Mouse (Mus musculus): ENCODE data around the gene Kcnab1. TPM values are rescaled to one million over a fixed set of nuclear protein-coding genes. Genes with fewer than 3 reads are reported as not detected.

Gene Kcnab1
- polyA plus RNA-seq, 1 experiment from 2014 or later, result 4.5 TPM

DNA sequence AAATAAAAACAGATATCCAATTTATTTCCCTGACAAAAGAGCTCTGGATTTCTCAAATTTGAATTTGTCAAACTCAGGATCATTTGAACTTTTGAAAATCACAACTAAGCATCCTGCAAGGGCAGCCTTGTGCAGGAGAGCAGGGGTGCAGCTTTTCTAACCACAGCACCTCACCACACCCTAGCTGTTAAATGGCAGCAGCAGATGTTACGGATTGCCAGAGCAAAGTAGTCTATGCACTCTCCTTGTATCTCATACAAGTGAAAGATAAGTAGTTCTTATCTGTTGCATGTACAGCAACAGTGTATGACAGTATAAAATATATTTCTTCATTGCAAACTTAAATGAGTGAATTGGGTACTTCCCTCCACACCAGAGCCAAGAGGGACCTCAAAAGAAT lies 20.4 kb downstream of the Kcnab1 start:
- no peak overlapping the region for H3K9ac ChIP-seq (ENCODE audit: low read depth, low read length)
- DNase-seq (ENCODE audit: low spot score) (no peak), ATAC-seq (replicated peaks; ENCODE audit: low FRiP score) (no peak)
- WGBS, result 72% methylated on average over 1 of the region's 1 CpGs
- no peaks in the 10 kb centered on the region for H3K4me1 ChIP-seq (replicated peaks; ENCODE audit: control insufficient read depth, insufficient read depth, low read length)
- H3K36me3 ChIP-seq (ENCODE audit: control insufficient read depth, insufficient read depth, low read length), result no peaks in the 10 kb centered on the region
- no peak overlapping the region for H3K4me3 ChIP-seq (ENCODE audit: low read depth, low read length)
- H3K9me3 ChIP-seq (ENCODE audit: control insufficient read depth, low read length), result no peaks in the 10 kb centered on the region
- H3K27ac ChIP-seq (ENCODE audit: low read depth, low read length), result no peak overlapping the region
- no peaks in the 10 kb centered on the region for H3K27me3 ChIP-seq (replicated peaks; ENCODE audit: control insufficient read depth, insufficient read depth, low read length)
- no peak overlapping the region for H3K4me2 ChIP-seq

DNA sequence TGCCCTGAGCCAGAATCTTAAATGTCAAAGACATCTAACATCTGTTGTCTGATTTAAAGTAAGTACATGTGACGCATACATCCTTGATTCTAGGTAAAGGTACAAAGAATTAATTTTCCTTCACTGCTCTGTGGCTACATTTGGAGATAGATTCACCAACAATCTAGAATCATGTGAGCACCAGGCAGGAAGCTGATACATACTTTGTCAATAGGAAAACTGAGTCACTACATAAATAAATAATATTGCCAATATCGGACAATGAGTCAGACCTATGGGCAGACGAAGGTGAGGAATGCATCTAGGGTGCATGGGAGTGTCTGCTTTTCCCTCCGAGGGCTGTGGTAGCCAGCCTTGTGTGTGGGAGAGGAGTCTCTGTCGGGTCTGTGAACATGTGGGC lies 25.7 kb downstream of the Kcnab1 start:
- no peak for ATAC-seq (replicated peaks; ENCODE audit: low FRiP score)
- no peak overlapping the region for H3K4me2 ChIP-seq
- no peak overlapping the region for H3K4me3 ChIP-seq (ENCODE audit: low read depth, low read length)
- H3K36me3 ChIP-seq (ENCODE audit: control insufficient read depth, insufficient read depth, low read length), result no peaks in the 10 kb centered on the region
- H3K9ac ChIP-seq (ENCODE audit: low read depth, low read length), result no peak overlapping the region
- WGBS, result 65% methylated on average over 5 of the region's 5 CpGs
- no peak overlapping the region for H3K27ac ChIP-seq (ENCODE audit: low read depth, low read length)
- no peak for DNase-seq (ENCODE audit: low spot score)
- H3K9me3 ChIP-seq (ENCODE audit: control insufficient read depth, low read length), result no peaks in the 10 kb centered on the region
- no peaks in the 10 kb centered on the region for H3K27me3 ChIP-seq (replicated peaks; ENCODE audit: control insufficient read depth, insufficient read depth, low read length)
- no peaks in the 10 kb centered on the region for H3K4me1 ChIP-seq (replicated peaks; ENCODE audit: control insufficient read depth, insufficient read depth, low read length)

DNA sequence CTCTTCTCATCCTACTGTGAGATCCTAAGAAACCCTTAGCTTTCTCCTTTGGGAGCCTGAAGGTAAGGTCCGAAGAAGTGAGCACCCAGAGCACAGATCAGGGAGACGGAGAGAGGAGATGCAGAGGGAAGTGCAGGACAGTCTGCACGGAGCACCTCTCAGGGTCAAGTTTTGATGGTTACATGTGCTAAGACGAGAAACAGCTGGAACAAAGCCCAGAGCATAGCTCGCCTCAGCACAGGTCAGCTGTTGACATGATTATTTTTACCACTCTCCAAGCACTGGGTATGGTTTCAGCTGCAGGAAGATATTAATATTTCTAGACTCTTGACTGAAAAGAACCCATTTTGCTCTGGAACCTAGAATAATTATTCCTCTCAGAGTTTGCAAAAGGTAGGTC lies 27.7 kb downstream of the Kcnab1 start:
- Histone ChIP-seq H3K4me1 (replicated peaks; ENCODE audit: control insufficient read depth, insufficient read depth, low read length) (no peaks in the 10 kb centered on the region), H3K27ac (ENCODE audit: low read depth, low read length) (no peak overlapping the region), H3K27me3 (replicated peaks; ENCODE audit: control insufficient read depth, insufficient read depth, low read length) (no peaks in the 10 kb centered on the region), H3K4me3 (ENCODE audit: low read depth, low read length) (no peak overlapping the region), H3K4me2 (no peak overlapping the region), H3K9me3 (ENCODE audit: control insufficient read depth, low read length) (no peaks in the 10 kb centered on the region), H3K9ac (ENCODE audit: low read depth, low read length) (no peak overlapping the region), H3K36me3 (ENCODE audit: control insufficient read depth, insufficient read depth, low read length) (no peaks in the 10 kb centered on the region)
- DNase-seq (ENCODE audit: low spot score), result no peak
- whole genome bisulfite sequencing, result 74% methylated on average over 5 of the region's 5 CpGs
- no peak for ATAC-seq (replicated peaks; ENCODE audit: low FRiP score)

DNA sequence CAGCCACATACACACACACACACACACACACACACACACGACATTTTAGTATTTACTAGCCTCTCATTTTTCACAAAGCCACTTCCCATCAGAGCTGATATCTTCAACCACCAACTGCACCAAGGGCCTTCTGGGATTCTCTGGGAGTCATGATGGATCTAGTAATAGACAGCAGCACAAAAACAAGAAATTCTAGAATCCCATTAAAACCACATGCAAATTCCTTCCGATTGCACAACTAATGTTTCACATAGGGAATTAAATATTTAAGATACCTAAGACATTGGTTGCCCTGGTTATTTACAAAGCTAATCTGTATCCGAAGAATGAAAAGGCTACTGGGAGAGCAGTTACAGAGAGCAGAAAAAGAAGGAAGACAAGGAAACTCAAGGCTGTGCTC lies 29.6 kb downstream of the Kcnab1 start:
- Histone ChIP-seq H3K27me3 (replicated peaks; ENCODE audit: control insufficient read depth, insufficient read depth, low read length) (no peaks in the 10 kb centered on the region), H3K9me3 (ENCODE audit: control insufficient read depth, low read length) (no peaks in the 10 kb centered on the region), H3K4me2 (no peak overlapping the region), H3K4me1 (replicated peaks; ENCODE audit: control insufficient read depth, insufficient read depth, low read length) (no peaks in the 10 kb centered on the region), H3K9ac (ENCODE audit: low read depth, low read length) (no peak overlapping the region), H3K4me3 (ENCODE audit: low read depth, low read length) (no peak overlapping the region), H3K36me3 (ENCODE audit: control insufficient read depth, insufficient read depth, low read length) (no peaks in the 10 kb centered on the region), H3K27ac (ENCODE audit: low read depth, low read length) (no peak overlapping the region)
- ATAC-seq (replicated peaks; ENCODE audit: low FRiP score) (no peak), DNase-seq (ENCODE audit: low spot score) (no peak)
- WGBS, result 78% methylated on average over 3 of the region's 3 CpGs

DNA sequence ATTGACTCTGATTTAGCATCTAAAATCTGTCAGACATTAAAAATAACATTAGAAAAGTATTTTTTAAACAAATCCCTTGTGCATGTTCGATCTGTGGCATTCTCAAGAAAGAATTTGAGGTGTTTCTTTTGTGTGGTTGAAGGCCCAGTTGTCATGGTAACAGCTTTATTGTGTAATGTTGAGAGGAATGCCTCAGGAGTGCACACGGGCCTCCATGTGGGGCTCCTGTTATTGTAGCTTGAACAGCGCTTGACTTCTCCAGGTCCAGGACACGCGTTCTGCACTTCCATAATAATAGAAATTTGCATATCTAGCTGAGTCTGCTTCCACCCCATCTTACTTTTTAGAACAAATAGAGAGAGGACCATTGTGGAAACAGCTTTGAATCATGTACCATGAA lies 36.0 kb downstream of the Kcnab1 start:
- no peak for ATAC-seq (replicated peaks; ENCODE audit: low FRiP score)
- H3K27me3 ChIP-seq (replicated peaks; ENCODE audit: control insufficient read depth, insufficient read depth, low read length), result no peaks in the 10 kb centered on the region
- no peaks in the 10 kb centered on the region for H3K36me3 ChIP-seq (ENCODE audit: control insufficient read depth, insufficient read depth, low read length)
- H3K9me3 ChIP-seq (ENCODE audit: control insufficient read depth, low read length), result no peaks in the 10 kb centered on the region
- H3K4me2 ChIP-seq, result no peak overlapping the region
- no peaks in the 10 kb centered on the region for H3K4me1 ChIP-seq (replicated peaks; ENCODE audit: control insufficient read depth, insufficient read depth, low read length)
- H3K27ac ChIP-seq (ENCODE audit: low read depth, low read length), result no peak overlapping the region
- no peak overlapping the region for H3K9ac ChIP-seq (ENCODE audit: low read depth, low read length)
- H3K4me3 ChIP-seq (ENCODE audit: low read depth, low read length), result no peak overlapping the region
- WGBS, result 87% methylated on average over 5 of the region's 5 CpGs
- no peak for DNase-seq (ENCODE audit: low spot score)

DNA sequence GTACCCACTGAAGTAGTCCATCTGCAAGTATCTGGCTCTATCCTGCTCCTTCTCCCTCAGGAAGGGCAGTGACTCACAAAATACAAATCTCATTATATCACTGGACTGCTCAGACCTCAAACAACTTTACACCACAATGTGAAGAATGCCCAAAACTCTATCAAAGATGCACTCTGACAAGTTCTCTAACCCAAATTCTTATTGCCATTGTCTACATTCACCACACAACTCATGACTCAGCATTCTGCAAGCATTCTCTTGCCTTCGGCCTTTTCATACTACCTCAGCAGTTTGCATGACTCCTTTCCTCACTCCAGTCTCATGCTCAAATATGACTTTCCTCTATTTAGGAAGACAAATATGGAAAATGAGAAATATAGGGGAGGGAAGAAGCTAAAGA lies 42.6 kb downstream of the Kcnab1 start:
- Histone ChIP-seq H3K9me3 (ENCODE audit: control insufficient read depth, low read length) (no peaks in the 10 kb centered on the region), H3K27me3 (replicated peaks; ENCODE audit: control insufficient read depth, insufficient read depth, low read length) (no peaks in the 10 kb centered on the region), H3K4me1 (replicated peaks; ENCODE audit: control insufficient read depth, insufficient read depth, low read length) (no peaks in the 10 kb centered on the region), H3K4me3 (ENCODE audit: low read depth, low read length) (no peak overlapping the region), H3K9ac (ENCODE audit: low read depth, low read length) (no peak overlapping the region), H3K36me3 (ENCODE audit: control insufficient read depth, insufficient read depth, low read length) (no peaks in the 10 kb centered on the region), H3K4me2 (no peak overlapping the region), H3K27ac (ENCODE audit: low read depth, low read length) (no peak overlapping the region)
- ATAC-seq (replicated peaks; ENCODE audit: low FRiP score), result no peak
- WGBS, result 71% methylated on average over 1 of the region's 1 CpGs
- DNase-seq (ENCODE audit: low spot score), result no peak

DNA sequence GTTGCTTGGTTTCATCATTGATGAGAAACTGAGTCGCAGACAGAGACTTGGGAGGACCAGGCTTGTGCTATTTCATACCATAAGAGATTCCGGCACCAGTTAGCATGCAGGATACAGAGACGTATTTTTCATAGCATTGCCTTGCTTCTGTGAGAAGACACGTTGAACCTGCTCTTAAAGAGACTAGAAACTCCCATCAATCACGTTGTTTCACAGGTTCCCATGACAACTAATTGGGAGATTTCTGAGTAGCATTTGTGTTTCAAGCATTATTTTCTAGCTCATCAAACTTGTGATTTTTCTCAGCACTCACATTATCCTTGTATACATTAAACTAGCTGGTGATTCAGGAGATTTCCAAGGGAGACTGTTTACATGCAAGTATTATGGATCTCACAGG lies 63.8 kb downstream of the Kcnab1 start:
- 76% methylated on average over 5 of the region's 5 CpGs for WGBS
- DNase-seq (ENCODE audit: low spot score) (no peak), ATAC-seq (replicated peaks; ENCODE audit: low FRiP score) (no peak)
- Histone ChIP-seq H3K27me3 (replicated peaks; ENCODE audit: control insufficient read depth, insufficient read depth, low read length) (no peaks in the 10 kb centered on the region), H3K4me2 (no peak overlapping the region), H3K9me3 (ENCODE audit: control insufficient read depth, low read length) (no peaks in the 10 kb centered on the region), H3K9ac (ENCODE audit: low read depth, low read length) (no peak overlapping the region), H3K36me3 (ENCODE audit: control insufficient read depth, insufficient read depth, low read length) (no peaks in the 10 kb centered on the region), H3K4me1 (replicated peaks; ENCODE audit: control insufficient read depth, insufficient read depth, low read length) (no peaks in the 10 kb centered on the region), H3K4me3 (ENCODE audit: low read depth, low read length) (no peak overlapping the region), H3K27ac (ENCODE audit: low read depth, low read length) (no peak overlapping the region)

DNA sequence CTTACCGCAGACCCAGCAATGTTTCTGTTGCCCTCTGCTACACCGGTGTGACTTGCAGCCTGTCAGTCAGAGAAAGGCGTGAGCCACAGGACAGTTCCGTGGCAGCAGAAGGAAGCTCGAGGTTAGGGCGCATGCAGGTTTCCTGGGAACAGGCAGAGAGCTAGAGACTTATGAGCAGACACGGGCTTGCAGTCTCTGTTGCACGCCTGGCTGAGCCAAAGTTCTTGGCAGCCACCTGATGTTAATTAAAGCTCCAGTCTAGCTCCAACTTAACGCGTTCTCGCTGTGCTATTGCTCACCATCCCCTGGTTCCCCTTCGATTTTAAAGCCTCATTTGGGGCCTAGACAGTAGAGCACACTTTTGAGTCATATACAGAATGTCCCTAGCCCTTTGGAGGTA lies 65.4 kb downstream of the Kcnab1 start:
- H3K4me1 ChIP-seq (replicated peaks; ENCODE audit: control insufficient read depth, insufficient read depth, low read length), result no peaks in the 10 kb centered on the region
- H3K27ac ChIP-seq (ENCODE audit: low read depth, low read length), result no peak overlapping the region
- DNase-seq (ENCODE audit: low spot score) (no peak), ATAC-seq (replicated peaks; ENCODE audit: low FRiP score) (no peak)
- no peak overlapping the region for H3K4me2 ChIP-seq
- H3K27me3 ChIP-seq (replicated peaks; ENCODE audit: control insufficient read depth, insufficient read depth, low read length), result no peaks in the 10 kb centered on the region
- H3K4me3 ChIP-seq (ENCODE audit: low read depth, low read length), result no peak overlapping the region
- no peaks in the 10 kb centered on the region for H3K9me3 ChIP-seq (ENCODE audit: control insufficient read depth, low read length)
- H3K9ac ChIP-seq (ENCODE audit: low read depth, low read length), result no peak overlapping the region
- H3K36me3 ChIP-seq (ENCODE audit: control insufficient read depth, insufficient read depth, low read length), result no peaks in the 10 kb centered on the region
- 68% methylated on average over 12 of the region's 12 CpGs for WGBS

DNA sequence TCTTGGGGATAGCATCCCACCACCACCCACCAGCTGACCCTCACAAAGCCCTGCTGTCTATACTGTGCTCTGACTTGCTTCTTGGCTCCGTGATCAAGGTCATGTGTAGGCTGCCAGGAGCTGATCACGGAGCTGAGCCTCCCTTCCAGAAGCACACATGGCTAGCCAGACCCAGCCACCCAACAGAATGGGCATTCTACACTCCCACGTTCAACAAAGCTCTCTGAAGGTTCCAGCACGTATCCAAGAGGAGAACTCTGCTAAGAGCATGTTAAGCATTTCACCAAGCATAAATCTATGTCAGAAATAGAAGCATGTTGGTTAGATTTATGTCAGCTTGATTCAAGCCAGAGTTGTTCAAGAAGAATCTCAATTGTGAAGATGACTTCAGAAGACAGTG lies 66.6 kb downstream of the Kcnab1 start:
- DNase-seq (ENCODE audit: low spot score) (no peak), ATAC-seq (replicated peaks; ENCODE audit: low FRiP score) (no peak)
- H3K9ac ChIP-seq (ENCODE audit: low read depth, low read length), result no peak overlapping the region
- H3K36me3 ChIP-seq (ENCODE audit: control insufficient read depth, insufficient read depth, low read length), result no peaks in the 10 kb centered on the region
- H3K4me3 ChIP-seq (ENCODE audit: low read depth, low read length), result no peak overlapping the region
- H3K27me3 ChIP-seq (replicated peaks; ENCODE audit: control insufficient read depth, insufficient read depth, low read length), result no peaks in the 10 kb centered on the region
- WGBS, result 73% methylated on average over 4 of the region's 4 CpGs
- no peak overlapping the region for H3K27ac ChIP-seq (ENCODE audit: low read depth, low read length)
- no peaks in the 10 kb centered on the region for H3K9me3 ChIP-seq (ENCODE audit: control insufficient read depth, low read length)
- H3K4me2 ChIP-seq, result no peak overlapping the region
- H3K4me1 ChIP-seq (replicated peaks; ENCODE audit: control insufficient read depth, insufficient read depth, low read length), result no peaks in the 10 kb centered on the region

Measured in liver, embryonic 11.5 days (tissue).